Mouse (Mus musculus) layer of hippocampus, postnatal 36 days (tissue): ENCODE data around the gene Nsun3. TPM values are rescaled to one million over a fixed set of nuclear protein-coding genes. Genes with fewer than 3 reads are reported as not detected.
"Not testable (repeated sequence)": the region's sequence is repeated elsewhere in the genome, so short reads cannot be mapped to it uniquely, and the experiment has no call there.

Source experiments
- DNase-seq, 2 experiments: peaks; one replicate each; pipeline ENCODE4 v3.0.0; 2022
- microRNA-seq, 2 experiments: library from miRNA; unstranded; fragments of <30 nt; microRNA quantifications; one replicate each; pipeline ENCODE4 v1.2.0; 2021
- total RNA-seq, 2 experiments: library from RNA; stranded (reverse); gene quantifications; 2 replicates each; pipeline ENCODE4 v1.2.3; 2021

Nsun3 gene
- total RNA-seq, 2 experiments from 2014 or later: 10.2 to 12.2 TPM

GRCm38 (mm10) chr16:62745875-62746274 is 40.7 kb downstream of the Nsun3 start:
- DNase-seq: no peak

- no peak for DNase-seq
Measured at GRCm38 (mm10) chr16:62734359-62734758, 52.3 kb downstream of the Nsun3 start.

GRCm38 (mm10) chr16:62730291-62730690 is 56.3 kb downstream of the Nsun3 start:
- no peak for DNase-seq

GRCm38 (mm10) chr16:62729846-62730245 is 56.8 kb downstream of the Nsun3 start:
- no peak for DNase-seq

GRCm38 (mm10) chr16:62718255-62718654 is 68.4 kb downstream of the Nsun3 start:
- DNase-seq: not testable (repeated sequence)

GRCm38 (mm10) chr16:62690436-62690835 is 96.2 kb downstream of the Nsun3 start:
- peak; percentile 73 to 77 for DNase-seq

GRCm38 (mm10) chr16:62686073-62686472 is 100.5 kb downstream of the Nsun3 start:
- no peak for DNase-seq

- DNase-seq: no peak
Measured at GRCm38 (mm10) chr16:62685494-62685893, 101.1 kb downstream of the Nsun3 start.

Small RNA genes within 50 kb of the gene (microRNA-seq; reads per million reads assigned to microRNA genes)
- 0 reads per million in 2 experiments for gene Gm25986

Other genes starting within 250 kb of the Nsun3 start
- not detected for gene Stx19, start 27.9 kb upstream of the Nsun3 start, total RNA-seq
- 10 to 100 TPM in 1 of 2 experiments, 1 to 10 TPM in 1; 9.0 to 13.4 TPM for gene Arl13b, start 60.2 kb upstream of the Nsun3 start, total RNA-seq
- gene Pros1, start 67.5 kb upstream of the Nsun3 start, total RNA-seq: 1 to 10 TPM; 9.1 to 9.6 TPM